Mouse (Mus musculus) myocyte (in vitro differentiated cells): Measurements from ENCODE around the gene Gpr26. TPM values are rescaled to one million over a fixed set of nuclear protein-coding genes. Genes with fewer than 3 reads are reported as not detected.

Experiments
- H3K27me3 ChIP-seq: one replicate; pipeline ENCODE4 v1.6.1; 2011; ENCODE audit not compliant: control insufficient read depth, insufficient read depth, insufficient read length
- H3K36me3 ChIP-seq: one replicate; pipeline ENCODE4 v1.6.1; 2011; ENCODE audit not compliant: control insufficient read depth, insufficient read depth
- H3K4me2 ChIP-seq: one replicate; pipeline ENCODE4 v1.6.1; 2011; ENCODE audit warnings: low read depth, control low read depth
- H3K4me3 ChIP-seq: one replicate; pipeline ENCODE4 v1.5.1; 2011; ENCODE audit warnings: mild to moderate bottlenecking, control low read depth, moderate library complexity
- H3K79me2 ChIP-seq: one replicate; pipeline ENCODE4 v1.6.1; 2011; ENCODE audit not compliant: control insufficient read depth, insufficient read depth
- H3ac ChIP-seq: one replicate; pipeline ENCODE4 v1.6.1; 2011; ENCODE audit not compliant: control insufficient read depth, insufficient read length
- CEBPB ChIP-seq: IDR thresholded peaks from 2 replicates; pipeline ENCODE4 v1.6.1; 2011; ENCODE audit warnings: mild to moderate bottlenecking, moderate library complexity; ENCODE audit not compliant: poor library complexity, insufficient read depth, severe bottlenecking
- E2F4 ChIP-seq: IDR thresholded peaks from one replicate; pipeline ENCODE4 v1.6.1; 2011; ENCODE audit warnings: mild to moderate bottlenecking, control low read depth, moderate library complexity; ENCODE audit not compliant: insufficient read depth
- MAX ChIP-seq: IDR thresholded peaks from one replicate; pipeline ENCODE4 v1.6.1; 2011; ENCODE audit warnings: low read depth, mild to moderate bottlenecking, control low read depth
- MYOD1 ChIP-seq, 3 experiments: IDR thresholded peaks; one replicate each; pipeline ENCODE4 v1.6.1; 2011; ENCODE audit warnings: control low read depth in 2 of 3, low read depth in 2 of 3, mild to moderate bottlenecking in 2 of 3, moderate library complexity in 1 of 3; ENCODE audit not compliant: insufficient read length in 2 of 3, control insufficient read depth in 1 of 3
- MYOG ChIP-seq, 3 experiments: IDR thresholded peaks; one replicate each; pipeline ENCODE4 v1.6.1; 2011; ENCODE audit warnings: control low read depth in 2 of 3, low read depth in 2 of 3, mild to moderate bottlenecking in 2 of 3; ENCODE audit not compliant: insufficient read length in 2 of 3, control insufficient read depth in 1 of 3, insufficient read depth in 1 of 3
- POLR2A ChIP-seq: IDR thresholded peaks from one replicate; pipeline ENCODE4 v1.6.1; 2011; ENCODE audit warnings: low read depth, mild to moderate bottlenecking, control low read depth, moderate library complexity; ENCODE audit not compliant: insufficient read length
- POLR2AphosphoS2 ChIP-seq: IDR thresholded peaks from one replicate; pipeline ENCODE4 v1.6.1; 2011; ENCODE audit warnings: low read depth, control low read depth; ENCODE audit not compliant: insufficient read length
- REST ChIP-seq: IDR thresholded peaks from one replicate; pipeline ENCODE4 v1.6.1; 2011; ENCODE audit warnings: mild to moderate bottlenecking, control low read depth, moderate library complexity; ENCODE audit not compliant: insufficient read depth, insufficient read length
- SRF ChIP-seq: IDR thresholded peaks from one replicate; pipeline ENCODE4 v1.6.1; 2011; ENCODE audit warnings: low read depth; ENCODE audit not compliant: control insufficient read depth, insufficient read length
- TCF12 ChIP-seq: IDR thresholded peaks from one replicate; pipeline ENCODE4 v1.6.1; 2011; ENCODE audit warnings: mild to moderate bottlenecking, control low read depth; ENCODE audit not compliant: poor library complexity, insufficient read depth, severe bottlenecking
- TCF3 ChIP-seq: IDR thresholded peaks from one replicate; pipeline ENCODE4 v1.6.1; 2011; ENCODE audit warnings: low read depth, control low read depth; ENCODE audit not compliant: insufficient read length
- USF1 ChIP-seq: IDR thresholded peaks from one replicate; pipeline ENCODE4 v1.6.1; 2011; ENCODE audit warnings: low read depth, mild to moderate bottlenecking, control low read depth, moderate library complexity
- polyA plus RNA-seq: library from polyadenylated mRNA; unstranded; fragments of >200 nt; fragmentation: generic; extraction: Trizol; gene quantifications from one replicate; pipeline ENCODE4 v1.2.1, GENCODE M21; 2012; ENCODE audit warnings: missing spikeins

The Gpr26 gene
- polyA plus RNA-seq, 1 experiment = not detected

- Histone ChIP-seq H3K27me3 (no peaks in the 10 kb centered on the region), H3ac (no peak overlapping the region), H3K4me3 (no peak overlapping the region), H3K4me2 (no peak overlapping the region), H3K79me2 (no peaks in the 10 kb centered on the region), H3K36me3 (no peaks in the 10 kb centered on the region)
- no peak for TF ChIP-seq POLR2AphosphoS2
- no peak for TF ChIP-seq TCF3
- no peak for TF ChIP-seq MAX
- no peak for TF ChIP-seq TCF12
- TF ChIP-seq SRF = no peak
- TF ChIP-seq REST = no peak
Observed at GRCm38 (mm10) chr7:132005996-132006696, 39.9 kb downstream of the Gpr26 start.

DNA sequence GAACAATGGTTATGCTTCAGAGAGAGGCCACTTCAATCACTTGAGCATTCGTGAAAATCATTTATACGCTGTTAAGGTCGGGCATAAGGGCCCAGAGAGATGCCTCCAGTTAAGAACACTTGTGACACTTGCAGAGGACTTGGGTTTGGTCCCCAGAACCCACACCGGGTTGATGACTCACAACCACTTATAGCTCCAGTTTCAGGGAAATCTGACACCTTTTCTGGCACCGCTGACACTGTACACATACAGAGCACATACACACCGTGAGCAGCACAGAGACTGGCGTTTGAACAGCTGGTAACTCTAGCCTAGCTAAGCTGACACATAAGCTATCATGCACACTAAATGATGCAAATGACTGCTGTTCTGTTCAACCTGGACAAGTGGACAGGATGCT is 42.7 kb downstream of the Gpr26 start:
- H3K4me3 ChIP-seq = no peak overlapping the region
- TF ChIP-seq POLR2AphosphoS2 (no peak), TCF12 (no peak), SRF (no peak), TCF3 (no peak), USF1 (no peak), CEBPB (no peak), MYOG (IDR thresholded peaks at IDR 0.05; ENCODE audit: control insufficient read depth in 1 of 3, insufficient read depth in 1 of 3, insufficient read length in 2 of 3, low read depth in 2 of 3) (no peak), MYOD1 (IDR thresholded peaks at IDR 0.05; ENCODE audit: control insufficient read depth in 1 of 3, insufficient read length in 2 of 3, low read depth in 2 of 3) (no peak), REST (no peak), MAX (no peak), E2F4 (no peak), POLR2A (no peak)

GRCm38 (mm10) chr7:132012969-132013679 is 46.9 kb downstream of the Gpr26 start:
- Histone ChIP-seq H3K36me3 (no peaks in the 10 kb centered on the region), H3K27me3 (no peaks in the 10 kb centered on the region), H3K4me2 (no peak overlapping the region), H3K79me2 (no peaks in the 10 kb centered on the region), H3K4me3 (no peak overlapping the region), H3ac (no peak overlapping the region)
- TF ChIP-seq SRF (no peak), POLR2A (no peak), MYOD1 (IDR thresholded peaks at IDR 0.05; ENCODE audit: control insufficient read depth in 1 of 3, insufficient read length in 2 of 3, low read depth in 2 of 3) (no peak), MAX (no peak), TCF12 (no peak), USF1 (no peak), POLR2AphosphoS2 (no peak), TCF3 (no peak), CEBPB (no peak), REST (no peak)

More for the DNA sequence above, 42.7 kb downstream of the Gpr26 start:
- no peak overlapping the region for H3ac ChIP-seq
- H3K79me2 ChIP-seq = no peaks in the 10 kb centered on the region
- no peaks in the 10 kb centered on the region for H3K36me3 ChIP-seq
- no peak overlapping the region for H3K4me2 ChIP-seq
- no peaks in the 10 kb centered on the region for H3K27me3 ChIP-seq

DNA sequence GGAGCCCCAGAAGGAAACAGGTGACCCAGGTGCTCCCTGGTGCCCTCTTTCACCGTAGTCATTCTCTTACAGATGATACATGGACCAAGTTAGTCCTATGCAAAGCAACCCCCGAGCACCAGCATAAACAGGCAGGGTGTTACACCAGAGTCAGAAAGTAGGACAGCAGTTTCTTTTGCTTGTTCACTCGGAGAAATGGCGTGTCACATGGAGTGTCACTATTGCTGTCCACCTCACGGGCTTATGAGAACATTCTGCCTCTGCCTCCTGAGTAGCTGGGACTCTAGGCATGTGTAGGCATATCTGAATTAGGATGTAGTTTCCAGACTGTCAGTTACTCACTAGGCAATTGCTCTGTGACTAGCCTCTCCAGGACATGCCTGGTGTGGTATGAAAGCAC is 47.7 kb downstream of the Gpr26 start:
- no peak overlapping the region for H3ac ChIP-seq
- H3K79me2 ChIP-seq = no peaks in the 10 kb centered on the region
- no peak overlapping the region for H3K4me2 ChIP-seq
- no peaks in the 10 kb centered on the region for H3K27me3 ChIP-seq
- no peak for TF ChIP-seq TCF12
- no peak for TF ChIP-seq CEBPB
- TF ChIP-seq SRF = no peak
- no peak for TF ChIP-seq MAX
- TF ChIP-seq MYOG (IDR thresholded peaks at IDR 0.05; ENCODE audit: control insufficient read depth in 1 of 3, insufficient read depth in 1 of 3, insufficient read length in 2 of 3, low read depth in 2 of 3) = no peak
- TF ChIP-seq REST = no peak
- TF ChIP-seq TCF3 = no peak
- TF ChIP-seq POLR2A = no peak
- TF ChIP-seq USF1 = no peak
- TF ChIP-seq MYOD1 (IDR thresholded peaks at IDR 0.05; ENCODE audit: control insufficient read depth in 1 of 3, insufficient read length in 2 of 3, low read depth in 2 of 3) = no peak
- TF ChIP-seq POLR2AphosphoS2 = no peak
- TF ChIP-seq E2F4 = no peak
- no peak overlapping the region for H3K4me3 ChIP-seq
- no peaks in the 10 kb centered on the region for H3K36me3 ChIP-seq
